Mouse (Mus musculus): ENCODE measurements at regions not wholly inside any gene's neighbourhood (a gene's known extent, or its start where the extent isn't known, plus 50 kb on each side); places are given as distances from the start of the nearest gene placed in this dataset.

DNA sequence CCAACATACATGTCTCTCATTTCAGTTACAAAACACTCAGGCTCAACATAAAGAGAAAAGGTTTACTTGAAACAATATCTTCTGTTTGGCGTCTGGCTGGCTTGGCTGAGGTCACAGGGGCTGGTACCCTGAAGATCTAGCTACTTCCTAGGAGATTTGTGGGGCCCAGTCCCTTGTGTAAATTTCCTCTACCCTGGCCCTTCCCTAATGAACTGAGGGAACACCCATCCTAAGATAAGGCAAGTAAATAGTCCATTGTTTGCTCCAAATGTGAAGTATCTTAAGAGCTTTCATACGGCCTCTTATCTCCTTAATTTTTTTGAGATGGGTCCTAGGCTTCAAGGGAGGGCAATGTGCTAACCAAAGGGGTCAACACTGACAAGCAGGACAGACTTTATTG lies 133.6 kb upstream of the Ednrb start:
- TF ChIP-seq CTCF (IDR thresholded peaks at IDR 0.05; ENCODE audit: control insufficient read depth, insufficient read depth, low read length) (no peak), POLR2A (IDR thresholded peaks at IDR 0.05; ENCODE audit: borderline replicate concordance, control insufficient read depth, low read depth, low read length) (no peak)

Measured in bone marrow, adult 2 months (tissue).